Mouse (Mus musculus) kidney, adult 2 months (tissue): ENCODE data around the gene Sgta.

Experiments used
- CTCF ChIP-seq: fragments of 200-500 bp; conservative IDR thresholded peaks from 2 replicates; pipeline ENCODE4 v1.5.1; 2011; ENCODE audit warnings: low read depth, mild to moderate bottlenecking, control low read depth, low read length, moderate library complexity, mixed read lengths; ENCODE audit not compliant: insufficient read depth, insufficient read length
- POLR2A ChIP-seq: fragments of 200-500 bp; IDR thresholded peaks from one replicate; pipeline ENCODE4 v1.6.1; 2011; ENCODE audit warnings: low read depth, low read length, control low read depth

GRCm38 (mm10) chr10:80994621-80995020 lies 65.4 kb downstream of the Sgta start:
- TF ChIP-seq CTCF = no peak
- no peak for TF ChIP-seq POLR2A
